Mouse (Mus musculus): Measurements from ENCODE around the gene Olfr350.

The Olfr350 gene

GRCm38 (mm10) chr2:36846010-36846409 is at the start of gene Olfr350:
Gene Olfr350 (plus strand): TSS chr2:36846310.
- POLR2A ChIA-PET: interaction anchor here in 1 of 4 experiments (0.5 kb wide), 1 partner anchor 1294 kb away, joined by 4 read pairs; no protein-coding TSS in a partner anchor
- CTCF ChIA-PET: interaction anchor here in 1 of 4 experiments (0.6 kb wide), 1 partner anchor 1909 kb away, joined by 6 read pairs; no protein-coding TSS in a partner anchor

- POLR2A ChIA-PET: no interaction called here
- CTCF ChIA-PET: no interaction called here
Measured at GRCm38 (mm10) chr2:36816932-36817331, 29.2 kb upstream of the Olfr350 start, which contains the start of gene Olfr3. Gene Olfr3 (minus strand): TSS chr2:36817032.

- POLR2A ChIA-PET: no interaction called here
- CTCF ChIA-PET: no interaction called here
Measured at GRCm38 (mm10) chr2:36862560-36862959, 16.4 kb downstream of the Olfr350 start, which contains the start of gene Olfr351. Gene Olfr351 (minus strand): TSS chr2:36862660.

GRCm38 (mm10) chr2:36868160-36868559 is 22.1 kb downstream of the Olfr350 start, which contains the start of gene Olfr352:
Gene Olfr352 (plus strand): TSS chr2:36868460.
- CTCF ChIA-PET: no interaction called here
- POLR2A ChIA-PET: no interaction called here

GRCm38 (mm10) chr2:36892836-36893235 is 46.7 kb downstream of the Olfr350 start, which contains the start of gene Olfr353:
Gene Olfr353 (minus strand): TSS chr2:36892936.
- POLR2A ChIA-PET: no interaction called here
- CTCF ChIA-PET: no interaction called here

GRCm38 (mm10) chr2:36897114-36897513 is 51.0 kb downstream of the Olfr350 start:
- POLR2A ChIA-PET: no interaction called here

More at GRCm38 (mm10) chr2:36897114-36897513, 51.0 kb downstream of the Olfr350 start:
- CTCF ChIA-PET: no interaction called here
